ENCODE assay signal across 11 mouse cellular contexts in the genomic region with DNA sequence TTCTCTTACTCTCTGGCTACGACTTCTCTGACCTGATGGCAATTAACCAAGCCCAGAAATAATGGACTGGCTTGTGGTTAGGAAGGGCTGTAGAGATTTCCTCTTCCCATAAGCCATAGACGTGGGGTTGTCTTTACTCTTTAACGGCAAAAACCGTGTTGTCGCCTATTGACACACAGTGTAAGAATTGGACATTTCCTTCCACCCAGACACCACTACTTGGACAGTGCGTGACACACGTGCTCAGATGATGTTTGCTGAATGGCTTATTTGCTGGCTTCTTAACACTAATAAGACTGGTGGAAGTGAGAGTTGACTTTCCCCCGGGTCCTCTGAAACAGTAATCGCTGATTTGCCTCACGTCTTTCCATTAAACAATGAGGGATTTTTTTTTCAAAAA. TPM values are rescaled to one million over a fixed set of nuclear protein-coding genes. Genes with fewer than 3 reads are reported as not detected.
A peak's percentile ranks its signal among the peaks of the same experiment; 100 is the strongest.
DNase-seq lines count a peak whose midpoint lies in the region; ATAC-seq lines count a peak whose summit lies in the region.
"Had no signal": no experiment of that assay in that cellular context is flagged by ENCODE, and none has a peak within 500 bp of the region (broad histone marks: within the 10 kb centered on the region; RNA-seq: fewer than 3 reads in every experiment).

No protein-coding gene starts in this region.

- H3K27me3 ChIP-seq in forebrain, embryonic 15.5 days, result no peaks in the 10 kb centered on the region
- H3K27me3 ChIP-seq in midbrain, embryonic 13.5 days, result no peaks in the 10 kb centered on the region
- H3K27me3 ChIP-seq: embryonic facial prominence, embryonic 13.5 days; lung, embryonic 15.5 days had no signal

- 50% methylated on average over 10 of the region's 10 CpGs for WGBS in forebrain, embryonic 15.5 days
- WGBS in midbrain, embryonic 13.5 days, result 57% methylated on average over 10 of the region's 10 CpGs

- ATAC-seq in frontal cortex, adult (ENCODE audit: low TSS enrichment), result 0 out of 2 replicates have a peak, but pooled peaks have one; percentile 6
- peak; percentile 57 for ATAC-seq in forebrain, embryonic 15.5 days (replicated peaks)
- ATAC-seq in midbrain, embryonic 13.5 days, result peak; percentile 65

- no peaks in the 10 kb centered on the region for H3K36me3 ChIP-seq in forebrain, embryonic 15.5 days
- no peaks in the 10 kb centered on the region for H3K36me3 ChIP-seq in midbrain, embryonic 13.5 days
- H3K36me3 ChIP-seq: embryonic facial prominence, embryonic 13.5 days; heart, embryonic 12.5 days; lung, embryonic 15.5 days had no signal

- no peak overlapping the region for H3K9ac ChIP-seq in forebrain, embryonic 15.5 days (replicated peaks)
- H3K9ac ChIP-seq in midbrain, embryonic 13.5 days (replicated peaks), result no peak overlapping the region
- H3K9ac ChIP-seq: embryonic facial prominence, embryonic 13.5 days; lung, embryonic 15.5 days had no signal

- no peak overlapping the region for H3K4me3 ChIP-seq in forebrain, embryonic 15.5 days
- no peak overlapping the region for H3K4me3 ChIP-seq in midbrain, embryonic 13.5 days (replicated peaks)
- H3K4me3 ChIP-seq: heart, embryonic 12.5 days had no signal

- H3K4me1 ChIP-seq in forebrain, embryonic 15.5 days, result peaks cover 9% of the 10 kb centered on the region
- peaks cover 11% of the 10 kb centered on the region for H3K4me1 ChIP-seq in midbrain, embryonic 13.5 days (replicated peaks)

- no peak for DNase-seq in frontal cortex, postnatal 25 days (ENCODE audit: low spot score in 2 of 2)
- peak; percentile 55 for DNase-seq in 416B (ENCODE audit: low read depth)
- DNase-seq in urinary bladder, postnatal 25 days (ENCODE audit: low spot score), result no peak
- no peak for DNase-seq in left cerebral cortex, adult 18-20 months (ENCODE audit: low spot score in 2 of 2)
- DNase-seq in left cerebral cortex, postnatal 14 days (ENCODE audit: low spot score in 2 of 2), result no peak

- H3K27ac ChIP-seq in forebrain, embryonic 15.5 days (replicated peaks), result no peak overlapping the region
- no peak overlapping the region for H3K27ac ChIP-seq in midbrain, embryonic 13.5 days
- H3K27ac ChIP-seq: embryonic facial prominence, embryonic 13.5 days; lung, embryonic 15.5 days had no signal

- intact Hi-C loops in left cerebral cortex, postnatal 14 days (cut with DNase I), result loop anchor here (2.0 to 10.0 kb wide), 3 partner anchors 99 to 515 kb away; partner anchors contain the start of gene Twistnb

- H3K9me3 ChIP-seq in forebrain, embryonic 15.5 days, result no peaks in the 10 kb centered on the region
- no peaks in the 10 kb centered on the region for H3K9me3 ChIP-seq in midbrain, embryonic 13.5 days
- H3K9me3 ChIP-seq: embryonic facial prominence, embryonic 13.5 days; heart, embryonic 12.5 days; lung, embryonic 15.5 days had no signal

- no peak overlapping the region for H3K4me2 ChIP-seq in forebrain, embryonic 15.5 days (replicated peaks)
- H3K4me2 ChIP-seq in midbrain, embryonic 13.5 days (replicated peaks), result no peak overlapping the region

RNA-seq across cellular contexts. Expression of gene Sypl, which starts 44.0 kb away (rescaled TPM):
- polyA plus RNA-seq in forebrain, embryonic 15.5 days (2015; fragmentation: Nextera tagmentation; extraction: Ambion mirVana), result 39.8 TPM in 2 replicates
- polyA plus RNA-seq in midbrain, embryonic 13.5 days (2015; fragmentation: Nextera tagmentation; extraction: Ambion mirVana), result 33.3 and 36.8 TPM in 2 replicates
- total RNA-seq in left cerebral cortex, adult 18-20 months (2021), result 10 to 100 TPM; 37.0 to 37.7 TPM
- 10 to 100 TPM; 31.7 to 34.7 TPM for total RNA-seq in left cerebral cortex, postnatal 14 days (2021)

Comparison
In these comparisons a context has a peak if more than half of its experiments do, and no peak if none do; other contexts are left out.
1. ATAC-seq: peak in every context shown above with its lines; median percentile 65 in midbrain, embryonic 13.5 days; 57 in forebrain, embryonic 15.5 days; 6 in frontal cortex, adult.